Mouse (Mus musculus) kidney, postnatal 10 days (tissue): ENCODE measurements around the gene Rnf227.

Source experiments
- DNase-seq: peaks from one replicate; pipeline ENCODE4 v3.0.0; 2021; ENCODE audit warnings: mixed read lengths

Rnf227 gene

GRCm38 (mm10) chr11:69331929-69332405 lies 8.3 kb upstream of the Rnf227 start:
- DNase-seq = peak; percentile 86

GRCm38 (mm10) chr11:69332713-69333253 lies 7.5 kb upstream of the Rnf227 start:
- DNase-seq = peak; percentile 62

- DNase-seq = no peak
Measured at GRCm38 (mm10) chr11:69333922-69334321, 6.3 kb upstream of the Rnf227 start.

GRCm38 (mm10) chr11:69334796-69335195 lies 5.5 kb upstream of the Rnf227 start:
- no peak for DNase-seq

- DNase-seq = no peak
Measured at GRCm38 (mm10) chr11:69346441-69346840, 6.2 kb downstream of the Rnf227 start.

- no peak for DNase-seq
Measured at GRCm38 (mm10) chr11:69356544-69356943, 16.3 kb downstream of the Rnf227 start.

GRCm38 (mm10) chr11:69357690-69358089 lies 17.4 kb downstream of the Rnf227 start:
- DNase-seq = no peak

- DNase-seq = no peak
Measured at GRCm38 (mm10) chr11:69362021-69362420, 21.8 kb downstream of the Rnf227 start.

GRCm38 (mm10) chr11:69362479-69362878 lies 22.2 kb downstream of the Rnf227 start:
- no peak for DNase-seq

- DNase-seq = peak; percentile 43
Measured at GRCm38 (mm10) chr11:69364376-69364775, 24.1 kb downstream of the Rnf227 start.

- DNase-seq = peak; percentile 97
Measured at GRCm38 (mm10) chr11:69364910-69365309, 24.6 kb downstream of the Rnf227 start.

GRCm38 (mm10) chr11:69365722-69366121 lies 25.5 kb downstream of the Rnf227 start:
- no peak for DNase-seq

GRCm38 (mm10) chr11:69366157-69366854 lies 26.0 kb downstream of the Rnf227 start:
- peak; percentile 100 for DNase-seq

- DNase-seq = peak; percentile 49
Measured at GRCm38 (mm10) chr11:69366855-69367615, 26.8 kb downstream of the Rnf227 start.

- no peak for DNase-seq
Measured at GRCm38 (mm10) chr11:69367616-69368355, 27.5 kb downstream of the Rnf227 start.

- peak; percentile 80 for DNase-seq
Measured at GRCm38 (mm10) chr11:69368356-69369214, 28.3 kb downstream of the Rnf227 start.

GRCm38 (mm10) chr11:69369215-69369989 lies 29.1 kb downstream of the Rnf227 start, which contains the start of gene Chd3:
Chd3 (minus strand) TSS chr11:69369406.
- DNase-seq = no peak

GRCm38 (mm10) chr11:69369990-69370816 lies 29.9 kb downstream of the Rnf227 start:
- no peak for DNase-seq

GRCm38 (mm10) chr11:69370817-69371215 lies 30.6 kb downstream of the Rnf227 start:
- DNase-seq = no peak

GRCm38 (mm10) chr11:69371601-69372000 lies 31.3 kb downstream of the Rnf227 start:
- no peak for DNase-seq
